Mouse (Mus musculus): ENCODE measurements around the gene Adcy5.
A peak's percentile ranks its signal among the peaks of the same experiment; 100 is the strongest.

Gene Adcy5

DNA sequence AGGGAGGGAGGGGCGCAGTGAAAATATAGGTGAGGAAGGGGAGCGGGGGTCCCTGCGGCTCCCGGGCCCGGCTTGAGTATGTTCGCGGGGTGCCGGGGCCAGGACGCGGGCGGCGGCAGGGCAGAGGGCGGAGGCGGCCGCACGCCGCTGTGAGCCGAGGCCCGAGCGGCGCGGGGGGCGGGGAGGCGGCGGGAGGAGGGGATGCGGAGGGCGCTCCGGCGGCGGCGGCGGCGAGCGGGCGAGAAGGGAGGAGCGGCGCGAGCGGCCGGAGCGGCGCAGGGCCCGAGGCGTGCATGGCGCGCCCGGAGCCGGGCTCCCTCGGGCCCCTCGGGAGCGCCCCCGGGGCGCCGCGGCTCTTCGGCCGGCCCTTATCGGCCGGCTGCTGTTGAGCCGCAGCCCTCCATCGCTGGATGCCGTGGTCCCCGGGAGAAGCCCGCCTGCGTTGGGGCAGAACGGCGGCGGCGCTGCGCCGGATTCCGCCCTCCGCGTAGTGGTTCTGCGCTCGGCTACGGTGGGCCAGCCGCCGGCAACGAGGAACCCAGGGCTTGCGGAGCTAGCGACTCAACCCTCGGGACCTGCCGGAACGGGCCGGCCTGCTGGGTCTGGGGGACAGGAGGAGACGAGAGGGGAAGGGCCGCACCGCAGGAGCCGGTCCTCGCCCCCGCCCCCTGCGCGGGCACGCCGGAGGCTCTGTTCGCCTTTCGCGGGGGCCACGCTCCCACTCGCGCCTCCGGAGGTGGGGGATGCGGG, at the start of gene Adcy5:
Adcy5 (plus strand) TSS at position 237 of the 750 bp plus-strand sequence.
- peak; percentile 45 for DNase-seq (ENCODE audit: low spot score)

DNA sequence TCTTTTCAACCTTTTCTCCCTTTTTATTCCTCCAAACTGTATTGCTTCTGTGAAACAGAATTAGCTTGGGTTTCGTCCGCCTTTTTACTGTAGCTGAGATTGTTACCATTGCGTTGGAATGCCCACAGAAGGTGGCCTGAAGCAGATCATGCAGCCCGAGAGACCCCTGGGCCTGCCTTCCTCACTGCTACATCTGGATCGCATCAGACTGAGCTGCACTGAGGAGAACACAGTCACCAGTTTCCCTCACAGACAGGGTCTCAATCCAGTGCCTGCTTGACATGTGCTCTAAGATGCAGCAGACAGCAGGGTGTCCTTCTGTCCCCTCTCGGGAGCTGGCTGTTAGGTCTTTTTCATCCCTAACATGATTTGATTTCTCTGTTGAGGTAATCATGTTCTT, 46.7 kb upstream of the Adcy5 start:
- DNase-seq (ENCODE audit: low spot score): no peak

DNA sequence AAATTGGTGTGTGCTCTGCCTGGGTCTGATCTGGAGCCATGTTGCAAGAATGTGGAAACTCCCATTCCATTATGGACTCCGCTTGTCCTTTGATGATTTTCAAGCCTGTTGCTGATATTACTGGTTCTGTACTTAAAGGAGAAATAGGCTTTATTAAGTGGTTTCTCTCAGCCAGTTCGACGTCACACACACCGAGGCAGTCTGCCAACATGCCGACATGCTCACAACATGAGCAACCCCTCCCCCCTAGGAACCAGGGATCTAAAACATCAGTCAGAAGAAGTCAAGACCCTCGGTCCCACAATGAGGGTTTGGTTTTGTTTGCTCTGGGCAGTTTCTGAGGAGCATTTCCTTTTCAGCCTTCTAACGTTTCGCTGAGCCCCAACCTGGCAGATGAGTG, 45.5 kb upstream of the Adcy5 start:
- DNase-seq (ENCODE audit: low spot score): no peak

DNA sequence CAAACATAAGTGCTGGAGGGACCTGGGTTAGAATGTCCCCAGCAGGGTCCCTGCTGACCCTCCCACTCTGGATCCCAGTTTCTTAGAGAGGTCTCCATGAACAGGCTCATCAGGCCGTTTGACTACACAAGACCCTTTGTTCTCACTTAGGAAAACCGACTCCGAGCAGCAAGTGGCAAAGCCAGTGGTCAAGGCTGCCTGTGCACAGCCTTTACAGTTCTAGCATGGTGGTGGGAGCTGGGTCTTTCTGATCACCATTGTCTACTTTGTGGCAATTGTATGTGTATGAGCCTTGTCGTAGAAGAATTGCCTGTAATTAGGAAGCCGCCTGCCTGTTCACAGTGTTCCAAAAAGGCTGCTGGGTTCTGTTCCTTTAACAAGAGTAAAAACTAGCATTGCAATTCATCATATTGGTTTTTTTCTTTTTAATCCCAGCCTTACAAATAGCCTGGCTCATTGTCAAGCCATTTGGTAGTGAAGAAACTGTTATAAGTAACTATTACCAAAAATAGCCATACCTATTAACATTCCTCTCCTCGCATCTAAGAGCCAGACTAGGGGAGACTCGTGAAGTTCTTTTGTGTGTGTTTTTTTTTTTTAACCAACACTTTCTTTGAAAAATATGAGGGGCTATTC, 44.9 kb upstream of the Adcy5 start:
- no peak for DNase-seq (ENCODE audit: low spot score)

DNA sequence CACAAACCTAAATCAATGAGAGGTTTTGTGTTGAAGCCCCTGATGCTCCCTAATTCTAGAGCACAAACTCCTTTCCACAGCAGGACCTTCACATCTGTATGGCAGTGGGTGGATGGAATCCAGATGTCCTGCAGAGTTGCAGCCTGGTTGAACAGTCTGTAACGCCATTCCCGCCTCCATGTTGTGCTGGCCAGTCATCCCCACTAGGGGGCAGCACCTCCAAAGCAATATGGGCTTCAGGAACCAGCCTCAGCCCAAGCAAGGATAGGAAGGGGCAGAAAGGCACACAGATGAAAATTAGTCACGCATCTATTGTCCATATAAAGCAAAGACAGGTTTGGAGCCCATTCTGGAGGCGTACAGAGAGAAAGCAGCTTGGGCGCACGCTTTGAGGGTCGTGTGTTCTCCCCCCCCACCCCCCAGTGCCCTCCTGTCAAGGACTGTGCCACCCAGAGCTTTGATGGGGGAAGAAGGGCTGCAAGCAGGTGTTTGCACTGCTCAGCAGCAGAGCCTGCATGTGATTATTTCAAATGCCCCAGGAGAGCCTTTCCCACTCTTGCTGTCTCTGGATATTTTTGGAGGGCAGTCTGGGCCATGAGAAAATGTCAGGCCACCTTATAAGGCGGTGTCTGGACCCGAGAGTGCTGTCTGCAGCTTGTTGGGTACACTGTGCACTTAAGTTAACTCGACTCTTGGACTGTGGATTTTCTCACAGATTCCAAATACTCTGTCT, 44.1 kb upstream of the Adcy5 start:
- peak; percentile 83 for DNase-seq (ENCODE audit: low spot score)

DNA sequence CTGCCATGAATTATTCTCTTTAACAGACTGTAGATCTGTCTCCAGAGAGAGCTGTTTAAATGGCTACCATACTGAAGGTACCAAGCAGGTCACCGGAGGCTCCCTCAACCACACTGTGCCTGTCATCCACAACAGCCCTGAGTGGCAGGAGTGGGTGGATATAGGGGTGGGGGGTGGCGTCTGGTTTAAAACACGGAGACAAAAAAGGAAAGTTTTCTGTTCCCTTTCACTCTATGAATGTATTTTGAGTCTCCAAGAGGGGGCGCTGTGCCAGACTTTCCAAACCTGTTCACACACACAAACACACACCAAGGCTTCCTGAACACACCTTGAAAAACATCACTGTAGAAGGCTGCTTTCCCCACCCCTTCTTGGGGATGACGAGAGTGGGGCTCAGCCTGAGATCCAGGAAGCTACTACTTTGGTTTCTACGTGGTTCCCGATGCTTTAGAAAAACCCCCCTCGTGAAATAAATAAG, 43.5 kb upstream of the Adcy5 start:
- no peak for DNase-seq (ENCODE audit: low spot score)

DNA sequence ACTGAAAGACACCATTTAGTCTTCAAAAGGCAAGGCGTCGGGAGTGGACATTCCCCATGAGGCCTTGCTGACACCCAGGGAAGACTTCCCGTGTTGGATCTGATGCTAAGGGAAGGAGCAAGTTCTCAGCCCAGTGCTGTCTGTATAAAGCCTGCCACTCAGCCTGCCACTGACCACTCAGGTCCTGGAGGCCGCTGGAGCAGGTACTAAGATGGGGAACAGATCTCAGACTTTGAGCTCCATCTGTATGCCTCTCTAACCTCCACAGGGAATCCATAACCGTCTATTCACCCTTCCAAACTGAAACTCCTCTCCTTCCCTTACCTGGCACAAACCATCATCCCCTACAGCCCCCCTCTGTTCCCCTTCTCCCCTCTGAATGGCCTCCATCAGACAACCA, 41.2 kb upstream of the Adcy5 start:
- no peak for DNase-seq (ENCODE audit: low spot score)

DNA sequence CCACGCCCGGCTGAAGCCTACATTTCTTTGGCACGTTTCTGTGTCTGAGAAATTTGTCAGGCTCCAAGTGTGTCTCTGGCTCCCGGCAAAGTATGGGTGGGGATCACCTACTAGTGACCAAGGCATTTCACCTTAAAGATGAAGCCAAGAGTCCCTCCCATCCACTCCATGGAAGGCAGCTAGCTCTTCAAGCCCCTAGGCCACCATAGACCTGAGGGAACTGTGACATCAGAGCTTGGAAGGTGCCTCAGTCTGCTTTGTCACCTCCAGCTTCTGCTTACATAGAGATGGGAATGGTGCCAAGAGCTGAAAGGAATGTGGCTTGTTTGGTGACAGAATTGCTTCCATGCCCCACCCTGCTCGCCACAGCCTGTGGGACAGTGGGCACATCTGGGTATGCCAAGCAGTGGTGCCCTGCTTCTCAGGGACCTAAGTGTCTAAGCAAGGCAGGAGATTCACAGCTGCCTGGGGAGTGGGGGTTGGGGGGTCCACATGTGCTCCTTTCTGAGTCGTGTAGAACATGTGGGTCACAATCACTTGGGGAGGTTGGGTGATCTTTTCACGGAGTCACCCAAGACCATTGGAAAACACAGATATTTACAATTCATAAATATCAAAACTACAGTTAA, 38.2 kb upstream of the Adcy5 start:
- DNase-seq (ENCODE audit: low spot score): no peak

DNA sequence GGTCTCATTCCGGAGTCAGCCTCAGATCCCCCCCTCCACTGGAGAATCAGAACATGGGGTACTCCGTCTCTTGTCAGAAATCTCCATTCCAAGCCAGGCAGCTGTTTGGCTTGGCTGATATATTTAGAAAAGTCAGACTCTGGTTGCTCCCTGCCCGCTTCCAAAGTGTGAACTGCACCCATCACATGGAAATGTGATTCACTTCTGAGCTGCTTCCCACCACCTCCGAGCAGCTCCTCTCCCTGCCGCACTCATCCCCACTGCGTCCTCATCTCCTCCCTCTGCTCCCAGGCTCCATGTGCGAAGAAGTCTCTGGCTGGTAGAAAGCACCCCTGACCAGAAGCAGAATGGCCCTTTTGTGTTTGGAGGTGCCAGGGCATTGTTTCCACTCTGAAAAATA, 37.2 kb upstream of the Adcy5 start:
- no peak for DNase-seq (ENCODE audit: low spot score)

DNA sequence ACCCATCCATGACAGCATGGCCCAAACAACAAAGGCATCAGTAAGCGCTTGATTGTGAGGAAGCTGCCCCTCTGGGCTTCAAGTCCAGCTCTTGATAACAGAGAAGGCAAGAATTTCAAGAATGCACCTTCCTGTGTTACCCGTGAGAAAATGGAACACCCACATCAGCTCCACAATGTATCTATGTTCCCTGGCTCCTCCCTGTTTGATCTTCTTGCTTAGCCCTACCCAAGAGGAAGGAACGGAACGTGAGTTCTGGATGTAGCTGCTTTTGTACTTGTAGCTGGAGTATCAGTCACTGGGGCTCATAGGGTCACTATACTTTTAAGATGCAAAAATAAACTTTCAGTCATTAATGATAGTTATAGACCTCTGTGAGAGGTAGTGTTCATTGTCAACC, 34.1 kb upstream of the Adcy5 start:
- no peak for DNase-seq (ENCODE audit: low spot score)

DNA sequence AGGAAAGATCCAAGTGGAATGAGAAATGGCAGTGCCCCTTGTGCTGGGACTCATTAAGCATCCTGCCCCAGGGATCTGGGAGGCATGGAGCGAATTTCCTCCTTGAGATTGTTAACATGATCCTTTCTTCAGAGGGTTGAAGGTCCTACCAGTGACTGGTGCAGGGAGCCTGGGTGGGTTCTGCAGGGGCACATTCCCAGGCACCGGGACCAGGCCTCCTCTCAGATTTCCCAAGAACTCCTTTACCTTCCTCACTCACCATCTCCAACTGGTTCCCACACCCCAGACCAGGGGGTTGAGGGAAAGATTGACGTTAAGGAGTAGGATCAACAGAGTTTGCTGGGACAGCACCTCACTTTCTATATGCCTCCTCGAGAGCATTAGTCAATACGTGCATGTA, 27.4 kb upstream of the Adcy5 start:
- DNase-seq (ENCODE audit: low spot score): no peak

DNA sequence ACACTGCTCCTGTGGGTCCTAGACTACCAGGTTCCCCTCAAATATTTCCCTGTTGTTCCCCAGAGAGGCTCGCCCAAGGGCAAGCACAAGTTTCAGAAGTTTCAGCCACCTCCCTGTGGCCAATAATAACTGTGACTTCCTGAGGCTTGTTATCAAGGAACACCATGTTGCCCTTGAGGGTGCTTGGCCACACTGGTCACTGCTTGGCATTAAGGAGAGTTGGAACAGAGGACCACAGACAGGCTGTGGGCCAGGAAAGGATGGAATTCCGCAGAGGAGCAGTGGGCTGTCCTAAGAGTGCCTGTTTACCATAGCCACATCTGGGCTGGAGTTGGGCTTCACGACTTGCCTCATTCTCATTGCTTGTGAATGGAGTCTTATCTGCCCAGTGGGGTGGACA, 24.5 kb upstream of the Adcy5 start:
- no peak for DNase-seq (ENCODE audit: low spot score)

DNA sequence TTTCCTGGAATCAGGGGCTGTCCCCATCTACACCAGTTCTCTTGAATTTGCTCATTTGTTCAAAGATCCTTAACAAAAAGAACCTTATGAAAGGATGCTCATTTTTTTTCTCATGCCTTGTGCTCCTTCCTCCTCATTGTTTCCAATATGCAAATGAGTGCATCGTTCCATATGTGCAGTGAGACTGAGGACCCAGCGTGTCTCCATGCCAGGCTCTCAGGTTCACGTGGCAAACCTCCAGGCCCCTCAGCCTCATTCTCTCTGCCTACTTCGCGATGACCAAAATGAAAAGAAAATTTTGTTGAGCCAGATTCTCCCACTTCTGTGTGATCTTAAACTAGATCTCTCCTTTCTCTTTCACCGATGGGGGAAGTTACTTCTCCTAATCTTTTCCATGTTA, 15.3 kb upstream of the Adcy5 start:
- DNase-seq (ENCODE audit: low spot score): no peak

DNA sequence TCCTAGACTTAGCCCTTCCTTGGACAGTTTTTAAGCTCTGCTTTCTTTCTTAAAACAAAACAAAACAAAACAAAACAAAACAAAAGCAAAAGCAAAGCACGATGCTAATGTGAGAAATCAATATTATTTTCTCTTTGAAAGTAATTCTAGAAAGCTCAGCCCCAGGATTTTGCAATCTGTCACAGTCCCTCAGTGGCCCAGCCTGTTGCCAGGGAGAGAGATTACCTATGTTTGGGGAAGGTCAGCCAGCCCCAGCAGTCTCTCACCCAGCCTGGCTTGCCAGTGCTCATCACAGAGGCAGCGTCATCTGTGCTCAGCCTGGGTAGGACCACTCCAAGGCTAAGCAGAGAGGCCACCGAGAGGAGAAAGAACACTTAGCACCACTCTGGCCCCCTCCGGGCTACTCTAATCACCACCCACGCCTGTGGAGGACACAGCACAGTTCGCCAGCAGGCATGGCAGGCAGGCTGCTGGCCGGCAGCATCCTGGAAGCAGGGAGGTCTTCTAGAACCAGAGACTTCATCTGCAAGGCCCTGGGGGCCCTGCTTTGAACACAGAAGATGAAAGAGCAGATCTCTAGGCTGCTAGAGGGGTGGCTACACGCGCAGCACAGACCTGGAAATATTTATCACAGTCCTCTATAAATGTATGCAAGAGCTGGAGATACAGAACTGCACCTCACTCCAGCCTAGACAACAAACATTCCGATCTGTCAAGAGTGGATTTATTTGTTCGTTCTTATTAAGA, 14.6 kb upstream of the Adcy5 start:
- peak; percentile 24 for DNase-seq (ENCODE audit: low spot score)

DNA sequence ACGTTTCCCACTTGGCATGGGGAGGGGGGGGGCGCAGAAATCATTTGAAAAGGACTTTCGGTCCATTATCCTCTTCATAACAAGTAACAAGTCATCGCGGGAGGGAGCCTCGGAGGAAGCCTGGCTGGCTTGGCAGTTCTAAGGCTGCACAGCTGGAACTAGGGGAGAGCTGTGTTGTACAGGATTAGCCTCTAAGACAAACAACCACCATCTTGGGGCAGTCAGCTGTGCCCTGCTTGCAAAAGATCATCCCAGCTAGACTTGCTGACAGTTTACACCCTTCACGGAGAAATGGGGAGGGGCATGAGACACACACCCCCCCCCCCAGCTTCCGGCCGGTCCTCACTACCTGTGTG, 14.1 kb upstream of the Adcy5 start:
- DNase-seq (ENCODE audit: low spot score): no peak

DNA sequence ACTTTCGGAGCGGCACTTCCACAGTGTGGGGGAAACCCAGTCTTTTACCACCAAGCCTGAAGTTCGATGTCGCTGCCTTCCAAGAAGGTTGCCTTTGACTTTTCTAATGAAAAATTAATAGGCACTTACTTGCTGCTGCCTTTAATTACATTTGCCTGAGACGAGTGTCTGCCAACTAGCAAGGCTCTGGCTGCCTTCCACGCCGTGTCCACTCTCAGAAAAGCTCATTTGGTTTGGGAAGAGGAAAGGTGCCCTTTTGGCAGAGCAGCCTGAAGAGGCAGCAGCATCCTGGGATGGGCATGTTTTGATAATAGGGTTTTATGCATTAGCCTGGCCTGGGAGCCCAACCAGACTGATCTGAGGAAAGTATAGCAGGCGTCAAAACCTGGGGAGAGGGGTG, 12.8 kb upstream of the Adcy5 start:
- no peak for DNase-seq (ENCODE audit: low spot score)

DNA sequence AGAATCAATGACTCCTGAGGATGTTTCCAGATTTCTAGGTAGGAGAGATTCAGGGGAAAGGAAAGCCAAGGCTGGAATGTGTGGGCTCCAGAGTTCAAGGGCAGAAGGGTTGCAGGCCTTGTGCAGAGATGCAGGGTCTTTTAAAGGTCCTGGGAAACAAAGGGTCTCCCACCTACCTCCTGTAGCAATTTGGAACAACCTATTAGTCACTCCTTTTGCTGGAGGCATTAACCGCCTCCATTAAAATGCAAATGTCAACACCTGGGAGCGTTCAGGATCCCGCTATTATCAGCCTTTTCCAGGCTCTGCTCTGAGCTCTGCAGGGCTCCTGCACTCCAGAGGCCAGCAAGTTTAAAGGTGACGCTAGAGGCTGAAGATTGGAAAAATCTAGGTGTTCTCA, 8.5 kb upstream of the Adcy5 start:
- no peak for DNase-seq (ENCODE audit: low spot score)

DNA sequence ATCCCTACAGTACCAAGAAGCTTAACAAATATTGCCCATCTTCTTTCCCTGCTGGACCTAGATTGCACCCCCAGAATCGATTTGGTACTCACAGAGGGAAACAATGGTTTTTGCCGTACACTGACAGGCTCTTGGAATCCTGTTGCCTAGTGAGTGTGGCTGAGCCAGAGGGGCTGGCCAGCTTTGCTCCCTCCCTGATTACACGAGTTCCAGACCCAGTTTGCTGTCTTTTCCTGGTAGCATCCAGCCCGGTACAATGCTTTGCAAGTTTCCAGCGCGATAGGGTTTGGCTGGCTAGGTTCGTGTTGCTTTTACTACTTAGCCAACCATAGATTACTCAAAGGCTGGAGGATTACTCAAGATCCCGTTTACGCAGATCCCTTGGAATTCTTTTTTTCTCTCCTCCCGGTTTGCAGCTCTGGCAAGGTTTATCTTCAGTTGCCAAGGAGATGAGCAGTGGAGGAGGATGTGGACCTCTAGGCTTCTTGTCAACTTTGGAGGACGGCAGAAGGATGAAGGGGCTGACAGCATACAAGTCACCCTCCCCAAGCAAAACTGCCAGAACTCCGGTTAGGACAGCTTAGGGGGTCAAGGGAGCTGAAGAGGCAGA, 1.4 kb upstream of the Adcy5 start:
- no peak for DNase-seq (ENCODE audit: low spot score)

DNA sequence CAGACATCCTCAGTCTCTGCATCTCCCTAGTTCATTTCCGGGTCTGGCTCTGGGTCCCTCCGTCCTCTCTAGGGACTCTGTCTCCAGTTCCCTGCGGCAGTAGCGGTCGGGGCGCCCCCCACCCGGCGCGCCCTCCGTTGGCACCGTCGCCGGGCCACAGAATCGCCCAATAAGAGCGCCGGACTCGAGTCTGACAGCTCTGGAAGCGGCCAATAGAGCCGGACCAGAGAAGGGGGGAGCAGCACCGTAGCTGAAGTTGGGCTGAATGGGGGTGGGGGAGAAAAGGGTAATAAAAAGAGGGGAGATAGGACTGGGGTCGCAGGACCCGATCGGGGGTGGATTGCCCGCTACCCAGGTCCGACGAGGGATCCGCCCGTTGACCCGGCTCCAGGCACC, 434 bp upstream of the Adcy5 start:
- DNase-seq (ENCODE audit: low spot score): peak; percentile 38

DNA sequence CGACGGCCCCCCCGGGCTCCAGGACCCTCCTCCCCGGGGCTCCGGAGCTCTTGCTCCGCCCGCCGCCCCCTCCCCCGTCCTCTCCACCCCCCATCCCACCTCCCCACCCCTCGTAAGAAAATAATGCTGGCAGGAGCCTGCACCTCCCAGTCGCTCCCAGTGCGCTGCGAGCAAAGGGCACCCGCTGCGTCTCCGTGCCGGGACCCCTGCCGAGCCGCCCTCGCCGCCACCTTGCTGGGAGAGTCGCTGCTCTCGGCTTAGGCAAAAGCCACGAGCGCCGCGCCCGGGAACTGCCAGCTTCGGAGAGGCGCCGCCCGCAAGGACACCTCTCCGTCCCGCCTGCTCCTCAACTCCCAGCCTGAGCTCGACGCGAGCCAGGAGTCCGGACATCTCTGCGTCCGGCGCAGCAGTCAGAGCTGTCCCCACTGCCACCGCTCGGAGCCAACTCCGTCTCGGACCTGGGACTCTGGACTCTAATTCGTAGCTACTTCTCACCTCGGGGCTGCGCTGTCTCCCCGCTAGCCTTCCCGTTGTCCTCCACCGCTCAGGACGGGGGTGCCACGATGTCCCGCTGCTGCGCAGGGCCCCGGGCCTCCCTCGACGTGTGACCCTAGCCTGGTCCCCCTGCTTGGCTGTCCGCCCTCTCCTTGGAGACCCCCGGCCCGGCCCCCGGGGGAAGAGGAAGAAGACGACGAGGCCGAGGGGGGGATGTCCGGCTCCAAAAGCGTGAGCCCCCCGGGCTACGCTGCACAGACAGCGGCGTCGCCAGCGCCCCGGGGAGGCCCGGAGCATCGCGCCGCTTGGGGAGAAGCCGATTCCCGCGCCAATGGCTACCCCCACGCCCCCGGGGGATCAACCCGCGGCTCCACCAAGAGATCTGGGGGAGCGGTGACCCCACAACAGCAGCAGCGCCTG, 971 bp downstream of the Adcy5 start:
- peak; percentile 60 for DNase-seq (ENCODE audit: low spot score)

DNA sequence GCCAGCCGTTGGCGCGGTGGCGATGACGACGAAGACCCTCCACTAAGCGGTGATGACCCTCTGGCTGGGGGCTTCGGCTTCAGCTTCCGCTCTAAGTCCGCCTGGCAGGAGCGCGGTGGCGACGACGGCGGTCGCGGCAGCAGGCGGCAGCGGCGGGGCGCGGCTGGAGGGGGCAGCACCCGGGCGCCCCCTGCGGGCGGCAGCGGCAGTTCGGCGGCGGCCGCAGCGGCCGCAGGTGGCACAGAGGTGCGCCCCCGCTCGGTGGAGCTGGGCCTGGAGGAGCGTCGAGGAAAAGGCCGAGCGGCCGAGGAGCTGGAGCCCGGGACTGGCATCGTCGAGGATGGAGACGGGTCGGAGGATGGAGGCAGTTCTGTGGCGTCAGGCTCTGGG, 1.6 kb downstream of the Adcy5 start:
- peak; percentile 68 for DNase-seq (ENCODE audit: low spot score)
